Mouse (Mus musculus) urinary bladder, postnatal 36 days (tissue): ENCODE measurements around the gene Olfr1381.
"Not testable (repeated sequence)": the region's sequence is repeated elsewhere in the genome, so short reads cannot be mapped to it uniquely, and the experiment has no call there.

ENCODE experiments used
- DNase-seq, 2 experiments: peaks; one replicate each; pipeline ENCODE4 v3.0.0; 2022; ENCODE audit warnings: low spot score in 2 of 2, mixed read lengths in 1 of 2

The Olfr1381 gene

GRCm38 (mm10) chr11:49543149-49543548 is at the start of gene Olfr1381:
TSS of gene Olfr1381 (plus strand) at chr11:49543449.
- DNase-seq, result not testable (repeated sequence)

- DNase-seq, result no peak
Observed at GRCm38 (mm10) chr11:49518086-49518485, 25.2 kb upstream of the Olfr1381 start.

- DNase-seq, result no peak
Observed at GRCm38 (mm10) chr11:49519348-49519747, 23.9 kb upstream of the Olfr1381 start, which contains the start of gene Olfr1383. TSS of gene Olfr1383 (plus strand) at chr11:49519648.

- no peak for DNase-seq
Observed at GRCm38 (mm10) chr11:49527947-49528346, 15.3 kb upstream of the Olfr1381 start, which contains the start of gene Olfr1382. TSS of gene Olfr1382 (plus strand) at chr11:49528247.

GRCm38 (mm10) chr11:49532761-49533160 is 10.5 kb upstream of the Olfr1381 start:
- DNase-seq, result no peak

- DNase-seq, result not testable (repeated sequence)
Observed at GRCm38 (mm10) chr11:49536631-49537030, 6.6 kb upstream of the Olfr1381 start.

GRCm38 (mm10) chr11:49554033-49554432 is 10.8 kb downstream of the Olfr1381 start:
- DNase-seq, result not testable (repeated sequence)

GRCm38 (mm10) chr11:49556578-49556977 is 13.3 kb downstream of the Olfr1381 start, which contains the start of gene Olfr1380:
TSS of gene Olfr1380 (plus strand) at chr11:49556878.
- DNase-seq, result not testable (repeated sequence)

- DNase-seq, result not testable (repeated sequence)
Observed at GRCm38 (mm10) chr11:49575054-49575453, 31.8 kb downstream of the Olfr1381 start.

- not testable (repeated sequence) for DNase-seq
Observed at GRCm38 (mm10) chr11:49580452-49580851, 37.2 kb downstream of the Olfr1381 start.

GRCm38 (mm10) chr11:49590213-49590612 is 47.0 kb downstream of the Olfr1381 start:
- DNase-seq, result no peak

GRCm38 (mm10) chr11:49597149-49597548 is 53.9 kb downstream of the Olfr1381 start:
- DNase-seq, result not testable (repeated sequence)
